Mouse (Mus musculus) left cerebral cortex, postnatal 14 days (tissue): Measurements from ENCODE around the gene Pld3. TPM values are rescaled to one million over a fixed set of nuclear protein-coding genes. Genes with fewer than 3 reads are reported as not detected.
"Not testable (repeated sequence)": the region's sequence is repeated elsewhere in the genome, so short reads cannot be mapped to it uniquely, and the experiment has no call there.

ENCODE experiments used
- DNase-seq, 2 experiments: peaks; one replicate each; pipeline ENCODE4 v3.0.0; 2021 to 2022; ENCODE audit warnings: low spot score in 2 of 2, mixed read lengths in 1 of 2
- intact Hi-C: fragments of 180-260 bp; cut with DNase I; formaldehyde crosslinking; loops from one replicate; pipeline ENCODE4 v1.15.1; 2025
- total RNA-seq, 2 experiments: library from RNA; stranded (reverse); gene quantifications; 2 replicates each; pipeline ENCODE4 v1.2.3; 2021

The Pld3 gene
- total RNA-seq, 2 experiments from 2014 or later = 805 to 820 TPM

DNA sequence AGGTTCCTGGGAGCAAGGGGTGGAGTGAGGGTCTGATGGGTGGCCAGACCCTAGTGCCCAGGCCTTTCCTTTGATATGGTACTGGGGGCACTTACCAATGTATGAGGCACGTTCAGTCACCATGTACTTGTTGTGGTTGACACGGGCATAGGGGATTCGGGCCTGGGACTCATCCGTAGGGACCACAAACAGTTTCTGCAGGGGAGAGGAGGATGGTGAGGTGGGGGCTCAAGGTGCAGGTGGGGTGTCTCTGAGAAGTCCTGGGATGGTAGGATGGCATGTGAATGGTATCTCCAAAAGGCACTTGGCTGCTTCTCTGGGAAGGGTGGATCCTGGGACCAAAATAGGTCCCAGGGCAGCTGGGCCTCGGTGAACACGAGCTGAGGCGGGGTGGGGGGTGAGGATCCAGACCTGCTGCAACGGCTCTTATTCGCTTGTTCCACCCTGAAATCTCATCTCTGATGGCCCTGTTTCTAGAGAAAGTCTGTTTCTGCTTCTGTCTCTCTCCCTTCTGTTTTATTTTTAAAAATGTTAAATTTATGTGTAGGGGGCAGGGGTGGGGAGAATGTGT is 20.5 kb downstream of the Pld3 start:
- intact Hi-C loops = no loop called here
- DNase-seq = no peak

DNA sequence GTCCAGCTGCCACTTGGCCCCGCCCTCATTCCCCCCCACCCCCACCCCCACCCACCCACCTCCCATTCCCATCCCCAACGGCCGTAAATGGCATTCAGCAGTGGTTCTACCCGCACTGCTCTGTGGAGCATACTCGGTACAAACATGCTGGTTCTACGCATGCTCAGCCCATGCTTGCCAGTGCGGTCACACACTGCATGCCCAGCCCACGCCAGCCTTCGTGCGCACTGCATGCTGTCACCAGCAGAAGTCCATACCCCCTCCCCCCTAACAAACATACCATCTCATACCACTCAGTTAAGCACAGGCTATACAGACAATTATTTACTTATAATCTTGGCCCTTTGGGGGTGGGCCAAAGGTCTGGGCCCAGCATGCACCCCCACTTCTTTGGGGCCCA is 21.3 kb downstream of the Pld3 start:
- intact Hi-C loops = no loop called here

DNA sequence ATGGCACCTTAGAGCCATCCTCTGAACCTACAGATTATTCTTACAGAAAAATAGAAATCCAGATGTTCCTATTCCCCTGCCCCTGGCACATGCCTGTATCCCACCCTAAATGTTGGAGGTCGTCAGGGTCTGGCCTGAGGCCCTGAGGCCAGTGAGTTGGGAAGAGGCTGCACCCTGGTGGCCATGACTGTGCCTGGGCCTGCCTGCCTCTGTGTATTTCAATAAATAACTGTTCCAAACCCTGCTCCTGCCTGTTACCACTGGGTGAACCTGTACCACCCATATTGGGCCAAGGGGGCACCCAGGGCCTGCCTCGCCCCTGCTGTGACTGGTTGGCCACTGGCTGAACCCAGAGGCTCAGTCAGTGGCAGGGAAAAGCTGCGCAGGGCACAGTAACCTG is 22.1 kb downstream of the Pld3 start:
- intact Hi-C loops = no loop called here
- no peak for DNase-seq

More for the DNA sequence above, 21.3 kb downstream of the Pld3 start:
- DNase-seq = peak in 1 of 2 experiments; percentile 73

DNA sequence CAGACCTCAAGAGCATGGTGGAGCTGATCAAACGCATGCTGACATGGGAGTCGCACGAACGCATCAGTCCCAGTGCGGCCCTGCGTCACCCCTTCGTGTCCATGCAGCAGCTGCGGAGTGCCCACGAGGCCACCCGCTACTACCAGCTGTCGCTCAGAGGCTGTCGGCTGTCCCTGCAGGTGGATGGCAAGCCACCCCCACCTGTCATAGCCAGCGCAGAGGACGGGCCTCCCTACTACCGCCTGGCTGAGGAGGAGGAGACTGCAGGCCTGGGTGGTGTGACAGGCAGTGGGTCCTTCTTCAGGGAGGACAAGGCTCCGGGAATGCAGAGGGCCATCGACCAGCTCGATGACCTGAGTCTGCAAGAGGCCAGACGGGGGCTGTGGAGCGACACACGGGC is 23.9 kb downstream of the Pld3 start:
- intact Hi-C loops = no loop called here
- DNase-seq = no peak

DNA sequence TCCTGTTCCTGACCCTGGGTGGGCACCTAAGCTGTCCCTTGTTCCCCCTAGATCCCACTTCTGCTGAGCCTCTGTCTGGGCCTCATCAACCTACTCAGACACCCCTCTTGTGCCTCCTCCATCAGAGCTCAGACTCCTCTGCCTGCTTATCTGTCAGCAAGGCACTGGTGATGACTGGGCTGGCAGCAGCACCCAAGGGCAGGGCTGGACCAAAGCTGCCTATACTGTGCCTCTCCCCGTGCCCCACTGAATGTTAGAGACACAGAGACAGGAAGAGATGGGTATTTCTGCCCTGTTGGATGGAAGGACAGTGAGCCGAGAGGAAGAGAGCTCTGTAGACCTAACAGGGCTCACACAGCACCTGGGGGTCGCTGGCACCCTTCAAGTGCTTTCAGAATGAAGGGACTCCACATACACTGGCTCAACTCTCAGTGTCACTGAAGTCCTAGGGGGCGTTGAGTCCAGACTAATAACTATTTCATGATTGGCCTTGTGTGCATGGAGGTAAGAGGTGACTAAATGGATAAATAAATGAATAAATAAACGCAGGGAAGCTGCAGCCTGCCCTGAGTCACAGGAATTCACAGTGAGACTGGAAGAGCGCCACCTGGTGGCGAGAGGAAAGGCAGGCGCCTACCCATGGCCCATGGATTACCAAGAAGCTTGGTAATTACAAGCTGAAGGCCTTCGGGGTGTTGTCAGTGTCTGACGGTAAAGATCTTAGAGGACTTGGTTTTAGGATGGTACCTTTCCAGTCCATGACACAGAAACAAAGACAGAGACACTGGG is 26.8 kb downstream of the Pld3 start:
- peak; percentile 87 to 89 for DNase-seq

DNA sequence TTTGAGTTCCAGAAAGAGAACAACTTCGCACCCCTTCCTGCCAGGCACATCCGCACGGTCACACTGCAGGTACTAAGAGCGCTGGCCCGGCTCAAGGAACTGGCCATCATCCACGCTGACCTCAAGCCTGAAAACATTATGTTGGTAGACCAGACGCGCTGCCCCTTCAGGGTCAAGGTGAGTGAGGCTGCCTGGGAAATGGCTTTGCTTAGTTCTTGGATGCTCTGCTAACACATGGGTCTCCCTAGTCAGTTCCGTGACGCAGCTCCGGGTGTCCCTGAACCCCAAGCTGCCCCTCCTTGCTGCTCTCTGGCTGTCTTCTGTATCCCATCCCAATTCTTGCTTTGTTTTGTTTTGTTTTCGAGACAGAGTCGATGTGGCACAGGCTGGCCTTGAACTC is 29.2 kb downstream of the Pld3 start:
- no peak for DNase-seq
- intact Hi-C loops = no loop called here

More for the DNA sequence above, 26.8 kb downstream of the Pld3 start:
- intact Hi-C loops = no loop called here

DNA sequence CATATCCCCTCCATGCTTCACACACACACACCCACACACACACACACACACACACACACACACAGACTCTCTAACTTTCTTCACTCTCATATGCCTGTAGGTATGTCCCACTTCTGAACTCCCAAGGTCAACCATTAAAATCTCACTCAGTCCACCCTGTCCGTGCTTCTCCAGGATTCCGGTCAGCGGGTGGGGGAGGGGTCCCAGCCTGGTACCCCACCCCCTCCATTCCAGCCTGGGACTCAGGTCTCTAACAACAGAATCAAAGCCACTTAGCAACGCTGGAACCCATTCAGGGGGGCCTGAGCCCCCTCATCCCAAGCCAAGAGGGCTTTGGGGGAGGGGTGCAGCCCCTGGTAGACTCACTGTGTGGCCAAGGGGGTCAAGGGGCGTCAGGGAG is 30.1 kb downstream of the Pld3 start, which contains the start of gene Hipk4:
TSS of gene Hipk4 (plus strand) at position 301 of the 400 bp plus-strand sequence.
- DNase-seq = no peak
- intact Hi-C loops = no loop called here

DNA sequence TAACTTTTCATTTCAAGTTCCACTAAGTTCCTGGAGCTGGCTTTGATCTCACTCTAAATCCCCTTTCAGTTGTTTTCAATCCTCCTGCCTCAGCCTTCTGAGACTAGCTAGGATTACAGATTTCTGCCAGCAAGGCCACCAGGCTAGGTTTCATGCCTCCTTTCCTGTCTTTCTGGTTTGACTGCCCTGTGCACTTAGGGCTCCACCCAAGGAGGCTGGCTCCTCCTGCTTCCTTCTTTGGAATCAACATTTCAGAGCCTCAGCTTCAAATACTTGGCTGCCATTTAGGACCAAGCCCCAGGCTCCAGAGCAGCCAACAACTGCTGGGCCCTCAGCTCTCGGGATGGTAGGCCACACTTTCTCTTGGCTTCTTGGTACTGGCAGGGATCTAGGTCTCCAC is 32.4 kb downstream of the Pld3 start:
- no peak for DNase-seq

DNA sequence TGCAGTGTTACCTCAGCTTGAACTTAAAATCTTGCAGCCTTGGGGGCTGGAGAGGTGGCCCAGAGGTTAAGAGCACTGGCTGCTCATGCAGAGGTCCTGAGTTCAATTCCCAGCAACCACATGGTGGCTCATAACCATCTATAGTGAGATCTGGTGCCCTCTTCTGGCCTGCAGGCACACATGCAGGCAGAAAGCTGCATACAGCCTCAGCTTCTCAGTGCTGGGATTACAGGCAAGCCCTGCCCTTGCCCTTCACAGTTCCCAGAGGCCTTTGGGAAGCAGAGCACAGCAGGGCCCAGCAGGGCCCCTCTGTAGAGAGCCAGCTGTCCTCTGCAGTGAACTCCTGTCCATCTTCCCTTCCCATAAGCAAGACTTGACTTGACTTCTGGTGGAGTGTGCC is 32.9 kb downstream of the Pld3 start:
- intact Hi-C loops = no loop called here
- no peak for DNase-seq

More for the DNA sequence above, 32.4 kb downstream of the Pld3 start:
- intact Hi-C loops = no loop called here

DNA sequence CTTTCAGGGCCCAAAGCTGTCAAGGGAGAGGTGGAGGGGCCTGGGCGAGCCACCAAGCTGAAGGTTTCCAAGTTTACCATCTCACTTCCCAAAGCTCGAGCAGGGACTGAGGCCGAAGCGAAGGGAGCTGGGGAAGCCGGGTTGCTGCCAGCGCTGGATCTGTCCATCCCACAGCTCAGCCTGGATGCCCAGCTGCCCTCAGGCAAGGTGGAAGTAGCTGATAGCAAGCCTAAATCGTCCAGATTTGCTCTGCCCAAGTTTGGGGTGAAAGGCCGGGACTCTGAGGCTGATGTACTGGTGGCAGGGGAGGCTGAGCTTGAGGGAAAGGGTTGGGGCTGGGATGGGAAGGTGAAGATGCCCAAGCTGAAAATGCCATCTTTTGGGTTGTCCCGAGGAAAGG is 34.7 kb downstream of the Pld3 start:
- intact Hi-C loops = no loop called here
- DNase-seq = no peak

DNA sequence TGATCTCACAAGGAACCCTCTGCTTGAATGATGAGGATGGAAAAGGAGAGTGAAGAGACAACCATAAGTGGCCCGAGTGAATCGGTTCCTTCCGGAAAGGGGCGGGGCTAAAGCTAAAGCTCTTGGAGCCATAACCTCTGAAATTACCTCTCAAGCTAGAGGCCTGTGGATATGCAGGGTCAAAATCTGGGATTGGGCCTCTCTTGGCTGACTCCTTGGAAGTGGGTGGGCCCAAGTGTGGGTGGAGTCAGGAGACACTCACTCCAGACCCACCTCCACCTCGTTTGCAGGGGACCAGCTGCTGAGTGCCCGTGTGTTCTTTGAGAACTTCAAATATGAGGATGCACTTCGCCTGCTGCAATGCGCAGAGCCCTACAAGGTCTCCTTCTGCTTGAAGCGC is 38.1 kb downstream of the Pld3 start:
- DNase-seq = no peak
- intact Hi-C loops = no loop called here

DNA sequence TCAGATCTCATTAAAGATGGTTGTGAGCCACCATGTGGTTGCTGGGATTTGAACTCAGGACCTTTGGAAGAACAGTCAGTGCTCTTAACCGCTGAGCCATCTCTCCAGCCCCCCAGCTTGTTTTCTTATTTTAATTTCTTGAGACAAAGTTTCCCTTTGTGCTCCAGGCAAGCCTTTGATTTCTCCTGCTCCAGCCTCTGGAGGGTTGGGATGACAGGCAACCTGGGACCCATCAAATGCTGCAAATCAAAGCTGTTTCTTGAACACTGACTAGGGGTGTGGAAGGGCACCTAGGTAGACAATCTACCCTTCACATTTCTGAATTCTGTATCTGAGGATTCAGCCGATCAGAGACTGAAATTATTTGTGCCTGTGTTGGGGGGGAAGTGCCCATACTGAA is 42.2 kb downstream of the Pld3 start:
- intact Hi-C loops = no loop called here
- no peak for DNase-seq

DNA sequence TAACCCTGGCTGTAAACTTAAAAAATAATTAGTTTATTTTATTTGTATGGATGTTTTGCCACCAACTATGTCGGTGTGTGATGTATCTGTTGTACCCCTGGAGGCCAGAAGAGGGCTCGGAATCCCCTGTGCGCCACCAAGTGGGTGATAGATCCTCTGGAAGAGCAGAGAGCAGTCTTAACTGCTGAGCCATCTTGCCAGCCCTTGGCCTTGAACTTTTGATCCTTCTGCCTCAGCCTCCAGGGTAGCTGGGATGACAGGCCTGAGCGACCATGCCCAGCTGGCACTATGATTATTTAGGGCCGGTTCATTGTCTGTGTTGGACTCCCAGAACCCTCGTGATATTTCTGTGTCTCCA is 44.4 kb downstream of the Pld3 start:
- intact Hi-C loops = loop anchor here (10.0 kb wide), 1 partner anchor 174 kb away; the partner anchor contains the start of gene Ltbp4
- DNase-seq = peak in 1 of 2 experiments; percentile 65

DNA sequence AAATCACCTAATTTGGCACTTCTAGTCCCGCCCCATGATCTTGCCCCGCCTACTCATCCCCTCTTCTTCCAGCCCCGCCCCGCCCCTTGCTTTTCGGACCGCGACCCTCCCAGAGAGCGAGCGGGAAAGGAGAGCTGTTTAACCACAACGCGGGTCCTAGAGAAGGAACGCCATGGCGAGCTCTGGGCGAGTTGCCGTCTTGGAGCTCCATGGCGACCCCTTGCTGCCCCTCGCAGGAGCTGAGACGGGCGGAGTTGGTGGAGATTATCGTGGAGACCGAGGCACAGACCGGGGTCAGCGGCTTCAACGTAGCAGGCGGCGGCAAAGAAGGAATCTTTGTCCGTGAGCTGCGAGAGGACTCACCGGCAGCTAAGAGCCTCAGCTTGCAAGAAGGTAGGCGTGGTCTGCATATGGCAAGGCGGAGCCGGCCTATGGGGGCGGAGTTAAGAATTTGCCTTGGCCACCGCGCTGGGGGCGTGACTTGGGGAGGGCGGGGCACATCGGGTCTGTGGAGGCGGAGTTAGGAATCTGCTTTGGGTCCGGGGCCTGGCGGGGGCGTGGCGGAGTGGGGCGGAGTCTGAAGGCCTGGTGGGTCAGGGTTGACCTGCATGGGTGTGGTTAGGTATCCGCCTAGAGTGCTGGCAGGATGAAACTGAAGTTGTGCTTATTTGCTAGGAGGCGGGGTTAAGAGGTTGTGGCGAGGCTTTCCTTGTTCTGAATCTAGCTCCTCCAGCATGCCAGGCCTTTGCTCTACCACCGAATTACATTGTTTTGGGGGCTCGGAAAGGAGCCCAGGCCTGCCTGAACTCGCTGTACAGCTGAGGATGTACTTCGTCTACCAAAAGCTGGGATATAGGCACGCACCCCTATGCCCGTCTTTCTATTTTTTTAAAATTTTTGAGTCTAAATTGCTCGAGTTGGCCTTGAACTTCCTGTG is 45.0 kb downstream of the Pld3 start:
- intact Hi-C loops = loop anchor here (10.0 kb wide), 1 partner anchor 173 kb away; the partner anchor contains the start of gene Ltbp4
- peak; percentile 90 to 92 for DNase-seq

DNA sequence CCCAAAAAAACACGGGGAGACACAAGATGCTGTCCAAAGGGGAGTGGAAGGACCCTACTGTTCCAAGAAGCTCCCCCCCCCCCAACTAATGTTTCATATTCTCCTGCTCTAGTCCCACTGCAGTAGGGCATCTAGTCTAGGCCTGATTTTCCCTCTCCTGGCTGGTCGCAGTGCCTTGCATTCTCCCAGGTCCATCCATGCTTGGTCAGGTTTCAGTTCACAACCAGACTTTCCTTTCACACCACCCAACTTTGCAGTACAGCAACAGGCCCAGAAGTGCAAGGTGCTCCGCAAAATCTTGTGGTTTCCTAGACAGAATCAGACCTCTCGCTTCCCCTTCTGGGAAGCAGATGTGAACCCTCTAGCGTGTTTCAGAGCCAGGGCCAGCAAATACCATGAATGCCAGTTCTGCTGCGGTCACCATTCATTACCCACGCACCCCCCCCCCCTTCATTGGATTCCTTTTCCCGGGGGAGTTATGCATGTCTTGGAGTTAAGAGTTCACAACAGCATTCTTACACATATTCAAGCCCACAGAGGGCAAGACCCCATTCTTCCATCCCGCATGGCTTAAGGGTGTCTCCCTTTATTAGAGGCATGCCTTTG is 46.1 kb downstream of the Pld3 start:
- no peak for DNase-seq
- intact Hi-C loops = loop anchor here (10.0 kb wide), 1 partner anchor 172 kb away; the partner anchor contains the start of gene Ltbp4

DNA sequence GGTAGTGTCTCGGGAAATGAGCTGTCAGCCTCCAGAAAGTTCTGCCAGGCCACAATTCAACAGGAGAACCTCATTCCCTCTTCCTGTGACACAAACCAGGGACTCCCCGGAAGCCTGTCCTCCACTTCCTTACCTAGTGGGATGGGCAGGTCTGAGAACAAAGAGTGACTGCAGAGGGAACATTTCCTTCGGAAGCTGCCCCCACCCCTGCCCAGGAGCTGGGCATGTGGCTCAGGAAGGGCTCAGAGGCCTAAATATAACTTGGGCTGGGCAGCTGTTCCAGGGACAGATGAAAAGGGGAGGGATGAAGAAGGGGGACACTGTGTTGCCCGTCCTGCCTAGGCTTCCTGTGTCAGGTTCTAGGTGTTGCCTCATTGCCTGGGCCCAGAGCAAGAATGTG is 51.4 kb downstream of the Pld3 start:
- DNase-seq = no peak
- intact Hi-C loops = loop anchor here (10.0 kb wide), 1 partner anchor 167 kb away; the partner anchor contains the start of gene Ltbp4

DNA sequence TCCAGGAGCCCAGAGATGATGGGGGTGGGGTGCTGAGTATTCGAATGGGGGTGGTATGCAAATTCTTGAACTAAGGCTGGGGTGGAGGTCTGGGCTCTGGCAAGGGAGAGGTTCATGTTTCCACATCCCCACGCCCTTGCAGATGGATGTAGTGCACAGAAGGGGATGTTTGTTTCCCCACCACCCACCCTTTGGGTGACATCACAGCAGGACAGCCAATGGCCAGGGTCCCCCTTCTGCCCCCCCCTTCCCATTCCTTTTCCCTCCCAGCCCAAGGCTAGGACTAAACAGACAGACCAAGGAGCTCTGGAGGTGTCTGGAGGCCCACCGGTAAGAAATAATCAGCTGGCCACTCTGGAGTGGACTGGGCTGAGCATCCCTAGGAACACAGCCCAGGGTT is 54.0 kb downstream of the Pld3 start, which contains the start of gene Prx:
TSS of gene Prx (plus strand) at position 289 of the 400 bp plus-strand sequence.
- no peak for DNase-seq
- intact Hi-C loops = no loop called here

DNA sequence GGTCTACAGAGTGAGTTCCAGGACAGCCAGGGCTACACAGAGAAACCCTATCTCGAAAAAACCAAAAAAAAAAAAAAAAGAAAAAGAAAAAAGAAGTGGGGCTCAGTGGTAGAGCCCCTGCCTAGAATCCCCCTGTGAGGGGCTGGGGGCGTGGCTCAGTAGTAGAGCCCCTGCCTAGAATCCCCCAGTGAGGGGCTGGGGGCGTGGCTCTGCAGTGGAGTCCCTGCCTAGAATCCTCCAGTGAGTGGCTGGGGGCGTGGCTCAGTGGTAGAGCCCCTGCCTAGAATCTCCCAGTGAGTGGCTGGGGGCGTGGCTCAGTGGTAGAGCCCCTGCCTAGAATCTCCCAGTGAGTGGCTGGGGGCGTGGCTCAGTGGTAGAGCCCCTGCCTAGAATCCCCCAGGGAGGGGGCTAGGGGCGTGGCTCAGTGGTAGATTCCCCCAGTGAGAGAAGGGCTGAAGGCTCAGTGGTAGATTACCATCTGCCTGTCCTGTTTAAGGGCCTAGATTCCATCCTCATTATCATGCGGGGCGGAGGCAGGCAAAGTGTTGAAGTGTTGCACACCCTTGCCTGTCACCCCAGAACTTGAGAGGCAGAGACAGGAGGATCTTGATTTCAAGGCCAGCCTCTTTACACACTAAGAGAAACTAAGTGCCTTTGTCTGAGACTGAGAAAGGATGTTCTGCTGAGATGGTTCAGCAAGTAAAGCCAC is 58.2 kb downstream of the Pld3 start:
- DNase-seq, intact Hi-C loops: not testable (repeated sequence)

DNA sequence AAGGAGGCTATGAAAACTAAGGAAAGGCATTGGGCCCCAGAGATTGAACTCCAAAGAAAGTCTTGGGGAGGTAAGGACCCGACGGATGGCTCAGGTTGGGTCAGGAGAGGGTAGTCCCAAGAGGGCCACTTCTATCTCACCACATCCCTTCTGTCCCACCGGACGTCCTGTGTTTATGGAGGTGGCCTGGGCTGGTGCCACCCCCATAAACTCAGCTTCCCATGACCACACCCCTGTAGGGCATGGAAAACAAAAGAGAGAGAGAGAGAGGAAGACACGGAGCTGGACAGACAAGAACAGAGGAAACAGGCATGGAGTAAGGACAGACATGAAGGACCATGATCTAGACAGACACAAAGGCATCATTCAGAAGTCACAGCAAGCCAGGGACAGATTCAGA is 59.6 kb downstream of the Pld3 start:
- no peak for DNase-seq
- intact Hi-C loops = no loop called here
